Mouse (Mus musculus): ENCODE results near the gene Wasf3. TPM values are rescaled to one million over a fixed set of nuclear protein-coding genes. Genes with fewer than 3 reads are reported as not detected.

The Wasf3 gene
- polyA plus RNA-seq, 2 experiments from 2014 or later: not detected

GRCm38 (mm10) chr5:146402311-146402710 is 17.5 kb downstream of the Wasf3 start:
- ATAC-seq: no peak

DNA sequence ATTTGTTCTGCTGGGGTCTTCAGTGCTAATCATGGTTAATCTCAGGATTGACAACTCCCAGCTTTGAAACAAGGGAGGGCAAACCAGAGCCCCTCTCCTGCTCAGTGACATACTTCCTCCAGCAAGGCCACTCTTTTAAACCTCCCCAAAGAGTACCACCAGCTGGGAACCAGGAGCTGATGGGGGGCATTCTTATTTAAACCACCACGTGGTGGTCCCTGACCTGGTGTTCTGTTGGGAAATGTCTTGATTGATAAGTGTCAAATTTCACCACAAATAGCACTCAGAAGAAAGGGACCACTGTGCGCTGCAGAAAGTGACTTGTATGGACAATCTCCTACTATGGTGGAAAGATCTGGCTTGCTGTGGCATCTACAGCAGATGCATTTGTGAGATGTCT is 19.1 kb downstream of the Wasf3 start:
- no peak for ATAC-seq

DNA sequence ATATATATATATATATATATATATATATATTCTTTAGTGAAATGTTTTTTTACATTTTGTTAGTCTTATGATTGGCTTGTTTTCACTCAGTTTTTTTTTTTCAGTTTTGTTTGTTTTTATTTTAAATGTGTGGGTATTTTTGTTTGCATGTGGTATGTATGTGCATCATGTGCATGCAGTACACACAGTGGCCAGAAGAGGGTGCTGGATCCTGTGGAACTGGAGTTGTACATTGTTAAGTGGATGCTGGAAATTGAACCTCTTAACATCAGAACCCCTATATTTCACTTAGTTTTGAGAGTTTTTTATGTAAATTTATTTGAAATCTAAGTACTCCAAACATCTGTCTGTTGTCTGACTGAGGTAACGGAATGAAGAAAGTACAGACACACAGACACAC is 21.3 kb downstream of the Wasf3 start:
- ATAC-seq: no peak

DNA sequence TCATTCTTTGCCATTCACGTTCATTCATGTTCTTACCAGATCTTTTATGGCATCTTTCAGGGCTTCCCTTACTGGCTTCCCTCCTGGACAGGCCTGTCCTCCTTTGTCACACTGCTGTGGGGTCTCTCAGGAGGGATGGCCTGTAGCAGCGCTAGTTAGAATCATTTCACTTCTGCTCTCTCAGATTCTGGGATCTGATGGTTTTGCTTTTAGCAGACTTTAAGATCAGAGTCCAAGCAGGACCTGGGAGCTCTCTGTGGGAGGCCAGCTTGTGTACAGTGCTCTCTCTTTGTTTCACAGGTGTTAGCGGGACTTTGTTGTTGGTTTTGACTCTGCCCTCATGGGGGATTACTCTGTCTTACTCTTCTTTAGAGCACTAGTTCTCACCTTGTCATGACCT is 23.0 kb downstream of the Wasf3 start:
- no peak for ATAC-seq

GRCm38 (mm10) chr5:146408604-146409003 is 23.8 kb downstream of the Wasf3 start:
- ATAC-seq: no peak

DNA sequence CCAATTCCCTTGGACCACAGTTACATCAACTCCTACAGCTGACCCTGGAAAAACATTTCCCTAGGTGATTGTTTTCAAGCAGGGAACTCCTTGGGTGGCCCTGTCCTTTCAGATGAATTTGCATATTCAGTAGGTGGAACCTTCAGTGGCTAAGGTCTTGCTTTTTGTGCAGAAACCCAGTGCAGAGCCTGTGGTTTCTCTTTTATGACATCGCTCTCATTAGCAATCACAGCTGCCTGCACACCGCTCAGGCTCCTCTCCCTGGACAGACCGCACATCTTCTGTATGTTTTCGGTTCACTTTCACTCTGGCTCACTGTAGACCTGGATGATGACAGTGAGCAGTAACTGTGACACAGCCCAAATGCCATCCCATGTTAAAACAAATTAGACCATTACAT is 26.0 kb downstream of the Wasf3 start:
- no peak for ATAC-seq

DNA sequence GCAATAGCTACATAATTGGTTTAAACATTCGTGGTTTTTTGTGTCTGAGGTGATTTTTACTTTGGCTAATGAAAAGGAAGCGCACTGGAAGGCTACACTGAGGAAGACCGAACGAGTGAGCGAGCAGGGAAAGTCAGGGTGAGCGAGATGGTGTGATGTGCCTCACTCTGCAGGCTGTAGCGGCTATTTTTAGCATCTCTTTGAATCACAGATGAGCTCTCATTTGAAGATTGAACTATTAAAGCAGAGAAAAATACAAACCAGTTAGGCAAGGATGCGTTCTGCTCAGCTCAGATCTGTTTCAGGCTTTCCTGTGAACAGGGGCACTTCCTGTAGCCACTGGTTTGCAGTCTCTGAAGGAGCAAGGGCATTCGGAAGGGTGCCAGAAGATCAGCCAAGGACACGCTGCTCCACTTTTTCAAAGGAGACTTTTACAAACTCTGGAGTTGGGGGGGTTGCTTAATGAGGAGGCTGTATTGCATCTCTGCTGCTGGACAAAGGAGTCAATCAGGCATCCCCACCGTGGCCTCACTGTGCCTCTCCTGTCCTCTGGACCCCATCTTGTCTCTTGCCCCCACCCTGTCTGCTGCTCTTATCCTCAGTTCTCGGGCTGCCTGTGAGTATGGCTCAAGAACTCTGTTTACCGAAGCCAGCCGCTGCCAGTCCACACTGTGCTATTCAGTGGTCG is 28.1 kb downstream of the Wasf3 start:
- ATAC-seq: no peak

DNA sequence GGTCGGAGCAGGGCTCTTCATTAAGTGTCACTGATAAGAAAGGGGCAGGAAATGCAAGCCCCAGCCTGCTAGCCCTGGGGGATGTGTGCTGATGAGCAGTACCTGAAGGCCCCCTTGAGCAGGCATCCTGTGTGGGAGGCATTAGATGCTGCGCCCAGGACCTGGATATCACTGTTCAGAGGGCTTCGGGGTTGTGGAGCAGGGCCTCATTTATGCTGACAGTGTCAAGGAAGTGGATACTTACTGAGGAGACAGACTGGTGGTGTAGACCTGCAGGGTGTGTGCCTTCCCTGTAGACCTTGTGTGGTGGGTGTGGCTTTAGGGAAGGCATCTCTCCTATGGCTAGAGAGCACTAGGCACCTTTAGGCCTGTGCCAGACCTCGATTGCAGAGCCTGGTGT is 29.8 kb downstream of the Wasf3 start:
- ATAC-seq: no peak

- ATAC-seq: no peak
Measured at GRCm38 (mm10) chr5:146415218-146415617, 30.4 kb downstream of the Wasf3 start.

DNA sequence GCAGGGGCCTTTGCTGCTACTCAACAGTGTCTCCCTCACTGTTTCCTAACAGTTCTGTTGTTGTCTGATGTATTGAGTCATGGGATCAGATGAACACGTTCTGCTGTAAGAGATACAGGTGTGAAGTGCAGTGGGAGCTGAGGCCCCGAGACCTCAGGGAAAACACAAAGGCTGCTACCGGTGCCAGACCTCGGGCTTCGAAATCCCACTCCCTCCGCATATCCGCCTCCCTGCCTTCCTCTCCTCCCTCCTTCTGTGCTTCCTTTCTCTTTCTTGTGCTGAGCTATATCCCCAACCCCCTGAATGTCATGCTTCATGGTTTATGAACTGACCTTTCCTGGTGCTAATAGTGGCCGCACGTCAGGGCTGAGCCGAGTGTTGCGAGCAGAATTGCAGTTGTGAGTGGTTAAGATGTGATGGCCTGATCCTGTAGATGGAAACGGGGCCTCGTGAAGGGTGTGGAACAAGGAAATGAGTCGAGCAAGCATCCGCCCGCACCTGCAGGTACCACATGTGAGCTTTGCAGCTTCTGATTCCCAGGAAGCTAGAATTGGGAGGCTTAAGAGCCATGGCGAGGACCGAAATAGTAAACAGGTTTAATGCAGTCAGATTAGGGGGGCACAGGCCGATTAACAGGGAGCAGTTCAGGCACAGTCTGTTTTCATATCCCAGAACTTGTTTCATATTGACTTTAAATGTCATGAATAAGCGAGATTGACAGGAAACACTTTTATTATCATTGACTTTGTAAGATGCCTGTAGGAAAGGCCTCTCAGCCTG is 31.7 kb downstream of the Wasf3 start:
- ATAC-seq: no peak

DNA sequence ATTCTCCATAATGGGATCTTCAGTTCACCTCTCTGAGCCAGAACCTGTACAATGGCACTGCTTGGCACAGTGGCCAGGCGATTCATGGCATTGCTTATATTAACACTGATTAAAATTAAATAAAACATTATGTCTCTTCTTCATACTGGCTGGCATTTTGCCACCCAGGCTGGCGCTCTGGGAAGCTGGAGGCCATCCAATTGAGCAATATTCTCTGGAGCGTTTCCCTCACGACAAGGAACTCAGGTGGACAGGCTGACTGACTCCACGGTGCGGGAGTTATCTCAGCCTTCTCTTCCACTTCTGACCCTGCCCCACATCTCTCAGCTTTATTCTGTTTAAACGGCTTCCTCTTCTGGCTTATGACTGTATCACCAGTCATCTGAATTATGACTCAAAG is 33.3 kb downstream of the Wasf3 start:
- no peak for ATAC-seq

- ATAC-seq: no peak
Measured at GRCm38 (mm10) chr5:146420081-146420480, 35.3 kb downstream of the Wasf3 start.

GRCm38 (mm10) chr5:146424711-146425326 is 40.0 kb downstream of the Wasf3 start:
- no peak for ATAC-seq

DNA sequence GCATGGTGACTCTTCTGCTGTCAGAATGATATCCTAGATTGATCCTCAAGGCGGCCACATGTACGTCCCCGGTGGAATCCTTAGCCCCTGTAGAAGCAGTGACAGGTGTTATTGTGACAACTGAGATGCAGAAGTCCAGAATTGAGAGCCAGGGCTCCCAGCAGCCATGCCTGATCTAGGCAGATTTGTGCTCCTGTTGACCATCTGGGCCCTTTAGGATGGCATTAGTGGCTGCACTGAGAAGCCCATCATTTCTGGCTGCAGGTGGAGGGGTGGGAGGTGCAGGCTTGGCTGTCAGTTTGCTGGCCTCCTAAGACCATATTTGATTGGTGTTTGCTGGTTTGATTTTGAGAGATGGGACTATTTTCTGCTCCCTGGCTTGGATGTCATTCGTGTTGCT is 40.9 kb downstream of the Wasf3 start:
- ATAC-seq: no peak

- no peak for ATAC-seq
Measured at GRCm38 (mm10) chr5:146428109-146428508, 43.3 kb downstream of the Wasf3 start.

DNA sequence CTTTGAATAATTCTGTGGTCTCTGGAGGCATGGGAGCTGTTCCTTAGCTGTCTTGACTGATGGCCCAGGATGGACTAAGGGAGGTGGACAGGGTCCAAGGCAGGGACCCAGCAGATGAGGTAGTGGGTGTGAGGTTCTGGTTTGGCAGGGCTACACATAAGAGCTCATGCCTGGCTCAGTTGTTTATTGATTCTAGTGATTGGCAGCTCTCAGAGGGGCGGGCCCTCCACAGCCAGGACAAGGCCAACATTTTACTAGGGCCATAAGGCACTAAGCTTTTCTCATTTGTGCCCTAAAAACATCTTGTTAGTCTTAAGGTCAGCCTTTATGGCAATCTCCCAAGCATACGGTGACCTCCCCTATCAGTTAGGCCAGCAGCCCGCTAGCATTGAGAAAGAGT is 47.0 kb downstream of the Wasf3 start:
- no peak for ATAC-seq

- no peak for ATAC-seq
Measured at GRCm38 (mm10) chr5:146432476-146432875, 47.7 kb downstream of the Wasf3 start.

GRCm38 (mm10) chr5:146435316-146435715 is 50.5 kb downstream of the Wasf3 start:
- ATAC-seq: no peak

DNA sequence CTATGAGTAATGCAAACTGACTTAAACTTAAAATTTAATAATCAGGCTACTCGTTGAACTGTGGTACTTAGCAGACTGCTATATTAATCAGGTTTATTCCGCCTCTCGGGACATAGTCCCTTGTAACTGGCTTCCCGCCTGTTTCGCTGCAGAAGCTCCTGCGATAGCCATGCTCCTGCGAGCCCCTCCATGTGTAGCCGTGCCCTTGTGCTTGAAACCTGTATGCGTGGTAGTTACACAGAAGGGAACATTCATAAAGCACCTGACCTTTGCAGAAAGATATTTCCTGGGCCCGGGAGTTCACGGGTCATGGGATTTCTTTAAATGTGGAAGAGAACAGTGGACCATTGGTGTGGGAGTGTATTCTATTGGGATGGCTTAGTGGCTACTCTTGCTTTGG is 52.0 kb downstream of the Wasf3 start:
- ATAC-seq: no peak

- no peak for ATAC-seq
Measured at GRCm38 (mm10) chr5:146439152-146439781, 54.5 kb downstream of the Wasf3 start.

DNA sequence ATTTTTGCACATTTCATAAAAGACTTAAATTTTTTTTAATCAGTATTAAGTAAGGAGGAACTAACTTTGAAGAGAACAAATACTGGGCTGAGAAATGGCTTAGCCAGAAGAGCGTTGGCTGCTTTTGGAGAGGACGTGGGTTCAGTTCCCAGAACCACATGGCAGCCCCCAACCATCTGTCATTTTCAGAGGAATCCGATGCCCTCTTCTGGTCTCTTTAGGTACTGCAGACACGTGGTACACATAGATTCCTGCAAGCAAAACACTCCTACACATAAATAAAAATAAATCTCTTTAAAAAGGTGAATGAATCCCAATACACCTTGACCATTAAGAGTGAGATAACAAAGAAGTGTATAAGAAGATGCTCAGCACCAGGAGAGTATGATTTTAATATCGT is 55.5 kb downstream of the Wasf3 start:
- no peak for ATAC-seq

- ATAC-seq: no peak
Measured at GRCm38 (mm10) chr5:146442767-146443166, 58.0 kb downstream of the Wasf3 start.

DNA sequence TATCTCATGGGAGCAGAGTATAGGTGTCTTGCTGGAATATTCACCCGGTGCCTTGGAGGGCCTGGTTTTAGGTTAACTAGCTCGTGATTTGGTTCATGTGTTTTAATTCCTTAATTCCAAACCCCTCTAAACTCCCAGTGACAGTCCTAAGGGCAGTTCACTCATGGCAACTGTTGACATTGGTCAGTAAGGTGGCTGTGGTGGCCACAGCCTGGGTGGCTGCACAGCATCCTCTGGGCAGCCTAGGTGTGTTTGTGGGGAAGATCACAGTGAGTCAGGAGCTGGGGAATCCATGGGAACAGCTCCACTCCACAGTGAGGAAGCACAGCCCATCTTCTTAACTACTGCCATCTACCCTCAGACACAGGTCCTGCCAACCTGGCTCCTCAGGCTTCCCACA is 61.8 kb downstream of the Wasf3 start:
- no peak for ATAC-seq

Data from CD4-positive, CD25-positive, alpha-beta regulatory T cell, adult 4 months (primary cell).